Mouse (Mus musculus) myocyte (in vitro differentiated cells): Measurements from ENCODE around the gene Nnat.

ENCODE experiments used
- CEBPB ChIP-seq: IDR thresholded peaks from 2 replicates; pipeline ENCODE4 v1.6.1; 2011; ENCODE audit warnings: mild to moderate bottlenecking, moderate library complexity; ENCODE audit not compliant: poor library complexity, insufficient read depth, severe bottlenecking
- E2F4 ChIP-seq: IDR thresholded peaks from one replicate; pipeline ENCODE4 v1.6.1; 2011; ENCODE audit warnings: mild to moderate bottlenecking, control low read depth, moderate library complexity; ENCODE audit not compliant: insufficient read depth
- MAX ChIP-seq: IDR thresholded peaks from one replicate; pipeline ENCODE4 v1.6.1; 2011; ENCODE audit warnings: low read depth, mild to moderate bottlenecking, control low read depth
- MYOD1 ChIP-seq, 3 experiments: IDR thresholded peaks; one replicate each; pipeline ENCODE4 v1.6.1; 2011; ENCODE audit warnings: control low read depth in 2 of 3, low read depth in 2 of 3, mild to moderate bottlenecking in 2 of 3, moderate library complexity in 1 of 3; ENCODE audit not compliant: insufficient read length in 2 of 3, control insufficient read depth in 1 of 3
- MYOG ChIP-seq, 3 experiments: IDR thresholded peaks; one replicate each; pipeline ENCODE4 v1.6.1; 2011; ENCODE audit warnings: control low read depth in 2 of 3, low read depth in 2 of 3, mild to moderate bottlenecking in 2 of 3; ENCODE audit not compliant: insufficient read length in 2 of 3, control insufficient read depth in 1 of 3, insufficient read depth in 1 of 3
- POLR2A ChIP-seq: IDR thresholded peaks from one replicate; pipeline ENCODE4 v1.6.1; 2011; ENCODE audit warnings: low read depth, mild to moderate bottlenecking, control low read depth, moderate library complexity; ENCODE audit not compliant: insufficient read length
- POLR2AphosphoS2 ChIP-seq: IDR thresholded peaks from one replicate; pipeline ENCODE4 v1.6.1; 2011; ENCODE audit warnings: low read depth, control low read depth; ENCODE audit not compliant: insufficient read length
- SRF ChIP-seq: IDR thresholded peaks from one replicate; pipeline ENCODE4 v1.6.1; 2011; ENCODE audit warnings: low read depth; ENCODE audit not compliant: control insufficient read depth, insufficient read length
- TCF12 ChIP-seq: IDR thresholded peaks from one replicate; pipeline ENCODE4 v1.6.1; 2011; ENCODE audit warnings: mild to moderate bottlenecking, control low read depth; ENCODE audit not compliant: poor library complexity, insufficient read depth, severe bottlenecking
- TCF3 ChIP-seq: IDR thresholded peaks from one replicate; pipeline ENCODE4 v1.6.1; 2011; ENCODE audit warnings: low read depth, control low read depth; ENCODE audit not compliant: insufficient read length
- USF1 ChIP-seq: IDR thresholded peaks from one replicate; pipeline ENCODE4 v1.6.1; 2011; ENCODE audit warnings: low read depth, mild to moderate bottlenecking, control low read depth, moderate library complexity

DNA sequence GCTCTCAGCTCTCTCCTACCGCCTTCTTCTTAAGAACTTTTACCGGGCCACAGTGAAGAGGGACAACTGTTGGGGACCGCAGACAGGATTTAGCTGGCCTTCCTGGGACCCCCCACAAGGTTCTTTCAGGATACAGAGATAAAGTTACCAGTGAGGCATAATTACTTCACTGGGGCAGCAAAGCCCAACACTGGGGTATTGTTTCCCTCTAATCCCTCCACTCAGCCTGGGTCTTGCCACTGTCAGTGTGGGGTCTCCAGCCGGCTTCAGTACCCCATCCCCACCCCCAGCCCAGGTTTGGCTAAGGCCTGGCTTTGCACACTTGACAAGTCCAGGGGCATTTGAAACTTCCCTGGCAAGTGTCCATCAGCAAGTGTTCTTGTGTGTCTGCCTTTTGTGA lies 45.5 kb upstream of the Nnat start:
- TF ChIP-seq USF1 = no peak
- TF ChIP-seq POLR2A = no peak
- no peak for TF ChIP-seq CEBPB
- no peak for TF ChIP-seq MAX
- no peak for TF ChIP-seq TCF3
- no peak for TF ChIP-seq TCF12
- TF ChIP-seq E2F4 = no peak
- no peak for TF ChIP-seq SRF
- TF ChIP-seq MYOG (IDR thresholded peaks at IDR 0.05; ENCODE audit: control insufficient read depth in 1 of 3, insufficient read depth in 1 of 3, insufficient read length in 2 of 3, low read depth in 2 of 3) = no peak
- no peak for TF ChIP-seq MYOD1 (IDR thresholded peaks at IDR 0.05; ENCODE audit: control insufficient read depth in 1 of 3, insufficient read length in 2 of 3, low read depth in 2 of 3)
- no peak for TF ChIP-seq POLR2AphosphoS2
